Mouse (Mus musculus) testis, adult 2 months (tissue): Measurements from ENCODE around the gene Otud4.

Source experiments
- CTCF ChIP-seq: fragments of 200-500 bp; IDR thresholded peaks from 2 replicates; pipeline ENCODE4 v1.5.1; 2012; ENCODE audit warnings: low read depth, mild to moderate bottlenecking, inconsistent platforms, low read length, moderate library complexity; ENCODE audit not compliant: control insufficient read depth, insufficient read depth, insufficient replicate concordance
- POLR2A ChIP-seq: fragments of 200-500 bp; IDR thresholded peaks from 2 replicates; pipeline ENCODE4 v1.6.1; 2012; ENCODE audit warnings: low read depth, mild to moderate bottlenecking, inconsistent platforms, low read length, moderate library complexity; ENCODE audit not compliant: control insufficient read depth

GRCm38 (mm10) chr8:79680555-79680954, 41.1 kb downstream of the Otud4 start:
- no peak for TF ChIP-seq CTCF
- no peak for TF ChIP-seq POLR2A
